Mouse (Mus musculus) heart, embryonic 12.5 days (tissue): Measurements from ENCODE around the gene Nle1. TPM values are rescaled to one million over a fixed set of nuclear protein-coding genes. Genes with fewer than 3 reads are reported as not detected.
A peak's percentile ranks its signal among the peaks of the same experiment; 100 is the strongest.

Experiments
- ATAC-seq: fragments of 200-750 bp; cut with Nextera tagmentation; 2 replicates; pipeline ENCODE4 v1.8.0; 2017; ENCODE audit warnings: moderate TSS enrichment, moderate library complexity; ENCODE audit not compliant: insufficient number of reproducible peaks, low FRiP score
- H3K27ac ChIP-seq: fragments of 300-500 bp; sonication (generic); 2 replicates; pipeline ENCODE4 v1.5.1; 2016; ENCODE audit warnings: mild to moderate bottlenecking, moderate library complexity; ENCODE audit not compliant: poor library complexity, severe bottlenecking
- H3K27me3 ChIP-seq: fragments of 300-500 bp; sonication (generic); replicated peaks from 2 replicates; pipeline ENCODE4 v1.6.1; 2016; ENCODE audit warnings: mild to moderate bottlenecking, moderate library complexity
- H3K36me3 ChIP-seq: fragments of 300-500 bp; sonication (generic); 2 replicates; pipeline ENCODE4 v1.6.1; 2016; ENCODE audit warnings: mild to moderate bottlenecking, moderate library complexity
- H3K4me1 ChIP-seq: fragments of 300-500 bp; sonication (generic); replicated peaks from 2 replicates; pipeline ENCODE4 v1.6.1; 2016; ENCODE audit warnings: mild to moderate bottlenecking
- H3K4me2 ChIP-seq: fragments of 300-500 bp; sonication (generic); 2 replicates; pipeline ENCODE4 v1.6.1; 2016; ENCODE audit warnings: mild to moderate bottlenecking, moderate library complexity
- H3K4me3 ChIP-seq: fragments of 300-500 bp; sonication (generic); 2 replicates; pipeline ENCODE4 v1.5.1; 2016; ENCODE audit warnings: mild to moderate bottlenecking
- H3K9ac ChIP-seq: fragments of 300-500 bp; sonication (generic); 2 replicates; pipeline ENCODE4 v1.6.1; 2016; ENCODE audit warnings: mild to moderate bottlenecking, moderate library complexity
- H3K9me3 ChIP-seq: fragments of 300-500 bp; sonication (generic); replicated peaks from 2 replicates; pipeline ENCODE4 v1.6.1; 2016; ENCODE audit warnings: mild to moderate bottlenecking, moderate library complexity
- WGBS: fragments of 180-500 bp; shearing (Covaris S2); methylation state at CpG from one replicate; pipeline ENCODE4 v1.1.7; 2016; 5-methylcytosine and 5-hydroxymethylcytosine counted together
- polyA plus RNA-seq: library from polyadenylated mRNA; unstranded; fragments of >200 nt; fragmentation: Nextera tagmentation; extraction: Ambion mirVana; gene quantifications from 2 replicates; pipeline ENCODE4 v1.2.1, GENCODE M21; 2016

Gene Nle1
- 20.0 and 22.0 TPM in 2 replicates for polyA plus RNA-seq

DNA sequence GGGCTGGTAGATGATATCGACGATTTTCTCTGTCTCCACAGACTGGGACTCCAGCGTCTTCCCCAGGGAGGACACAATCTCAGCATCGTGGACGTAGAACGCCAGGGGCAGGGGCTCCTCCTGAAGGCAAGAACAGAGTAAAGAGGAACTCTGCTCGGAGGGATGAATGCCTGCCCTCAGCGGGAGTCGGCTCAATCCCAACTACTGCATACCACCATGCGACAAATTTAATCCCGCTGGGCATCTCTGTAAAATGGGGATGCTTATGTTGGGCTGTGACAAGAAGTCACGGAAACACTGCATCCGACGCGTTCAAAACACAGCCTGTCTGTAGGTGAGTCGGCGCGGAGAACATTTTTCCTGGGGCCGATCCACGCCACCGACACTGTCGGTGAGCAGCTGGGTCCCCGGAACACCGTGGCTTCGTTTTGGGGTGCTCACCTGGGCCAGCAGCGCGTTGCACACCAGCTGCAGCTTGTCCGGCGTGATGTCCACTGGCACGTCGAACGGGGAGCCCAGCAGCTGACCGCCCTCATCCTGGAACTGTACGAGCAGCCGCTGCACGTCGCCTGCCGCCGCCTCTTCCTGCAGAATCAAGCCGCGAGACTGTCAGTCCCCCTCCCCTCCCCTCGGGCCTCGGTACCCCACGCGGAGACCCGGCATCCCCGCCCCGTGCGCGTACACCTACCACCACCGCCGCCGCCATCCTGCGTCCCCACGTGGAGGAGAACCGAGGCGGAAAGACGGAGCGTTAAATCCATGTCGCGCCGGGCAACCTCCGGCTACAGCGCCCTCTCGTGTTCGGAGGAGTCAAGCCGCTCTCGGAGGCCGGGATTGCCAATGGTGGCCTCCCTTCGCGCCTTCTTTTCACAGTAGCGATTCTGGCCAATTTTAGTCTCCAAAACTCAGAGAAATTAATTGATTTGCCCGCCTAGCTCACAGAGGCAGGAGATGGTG, at the start of gene Nle1:
Gene Nle1 (minus strand): TSS at position 761 of the 957 bp plus-strand sequence.
- peak within 1 kb of the TSS; percentile 81 for H3K4me2 ChIP-seq
- no peaks in the 10 kb centered on the region for H3K27me3 ChIP-seq
- no peak within 1 kb of the TSS for H3K27ac ChIP-seq
- H3K4me1 ChIP-seq: peaks cover 37% of the 10 kb centered on the region
- 1% methylated on average over 73 of the region's 73 CpGs for WGBS
- no peaks in the 10 kb centered on the region for H3K9me3 ChIP-seq
- peak within 1 kb of the TSS; percentile 90 for H3K9ac ChIP-seq
- ATAC-seq: peak; percentile 36; the same call in 1 of the 2 replicates
- H3K36me3 ChIP-seq: peaks cover 38% of the 10 kb centered on the region
- peak within 1 kb of the TSS; percentile 90 for H3K4me3 ChIP-seq

DNA sequence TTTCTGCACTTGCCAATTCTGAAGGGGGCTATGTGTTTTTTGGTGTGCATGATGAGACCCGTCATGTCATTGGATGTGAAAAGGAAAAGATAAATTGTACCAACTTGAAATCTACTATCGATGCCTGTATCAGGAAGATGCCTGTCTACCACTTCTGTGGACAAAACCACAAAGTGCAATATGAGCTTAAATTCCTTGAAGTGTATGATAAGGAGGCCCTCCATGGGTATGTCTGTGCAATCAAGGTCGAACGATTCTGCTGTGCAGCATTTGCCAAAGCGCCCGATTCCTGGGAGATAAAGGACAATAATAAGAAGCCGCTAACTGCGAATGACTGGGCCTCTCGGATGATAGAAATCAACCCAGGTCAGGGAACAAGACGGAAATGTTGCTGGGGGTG, 48.7 kb upstream of the Nle1 start:
- Histone ChIP-seq H3K9ac (no peak overlapping the region), H3K27me3 (peaks cover 18% of the 10 kb centered on the region; the same call in 1 of the 2 replicates), H3K36me3 (no peaks in the 10 kb centered on the region), H3K4me1 (peaks cover 6% of the 10 kb centered on the region), H3K27ac (no peak overlapping the region), H3K9me3 (no peaks in the 10 kb centered on the region), H3K4me3 (no peak overlapping the region), H3K4me2 (no peak overlapping the region)
- 57% methylated on average over 10 of the region's 10 CpGs for WGBS
- no peak for ATAC-seq

DNA sequence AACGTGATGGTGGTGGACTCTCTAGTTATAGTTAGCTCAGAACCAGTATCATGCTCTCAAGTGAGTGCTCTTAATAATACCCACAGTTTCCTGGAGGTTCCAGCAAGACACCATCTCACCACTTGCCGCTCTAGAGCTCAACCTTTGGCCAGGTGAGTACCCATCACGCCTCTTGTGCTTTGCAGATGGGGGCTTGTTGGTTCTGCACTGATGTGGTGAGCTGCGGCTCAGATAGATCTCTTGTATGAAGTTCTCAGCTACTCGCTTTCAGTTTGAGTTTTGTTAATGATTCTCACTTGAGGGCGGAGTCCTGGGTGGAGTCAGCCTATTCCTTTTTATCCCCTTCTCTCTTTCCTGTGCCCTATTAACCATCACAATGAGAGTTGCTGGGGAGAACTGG, 46.4 kb upstream of the Nle1 start:
- WGBS: 79% methylated on average over 6 of the region's 6 CpGs
- H3K4me2 ChIP-seq: no peak overlapping the region
- ATAC-seq: no peak

DNA sequence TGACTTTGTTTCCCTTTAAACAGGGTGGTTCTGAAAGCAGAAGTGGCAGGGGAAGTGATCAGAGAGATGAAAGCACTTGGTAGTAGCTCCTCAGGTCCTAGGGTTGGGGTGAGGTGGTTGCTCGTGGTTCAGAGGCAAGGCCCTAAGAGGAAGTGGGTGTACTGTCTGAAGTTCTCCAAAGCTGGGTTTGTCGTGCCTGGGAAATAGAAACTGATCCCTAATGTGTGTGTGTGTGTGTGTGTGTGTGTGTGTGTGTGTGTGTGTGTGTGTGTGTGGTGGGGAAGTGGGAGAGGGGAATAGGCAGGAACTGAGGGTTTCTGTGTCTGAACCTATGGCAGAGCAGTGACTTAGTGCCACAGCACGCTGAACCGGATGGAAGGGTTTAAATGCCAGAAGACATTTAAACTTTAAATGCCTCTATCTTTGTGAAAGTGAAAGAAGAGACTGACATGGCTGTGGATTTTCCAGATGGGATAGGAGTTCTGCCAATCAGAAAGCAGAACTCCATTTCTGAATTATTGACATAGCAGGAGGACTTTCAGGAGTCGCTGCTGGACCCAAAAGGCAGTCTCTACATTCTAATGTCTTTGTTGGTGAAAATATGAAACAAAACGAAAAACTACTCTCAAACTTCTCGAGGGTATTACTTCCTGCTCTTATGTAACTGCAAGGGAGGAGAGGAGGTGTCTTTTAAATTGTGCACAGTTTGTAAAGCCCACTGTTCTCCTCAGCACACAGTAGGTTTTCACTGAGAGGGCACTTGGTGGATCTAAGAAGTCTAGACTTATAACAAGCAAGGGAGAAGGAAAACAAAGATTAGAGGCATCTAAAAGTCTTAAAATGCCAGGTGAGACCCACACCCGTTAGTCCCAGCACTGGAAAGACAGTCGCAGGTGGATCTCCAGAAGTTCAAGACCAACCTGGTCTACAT, 44.7 kb upstream of the Nle1 start:
- Histone ChIP-seq H3K27ac (no peak overlapping the region), H3K4me3 (peak overlapping the region; percentile 42), H3K36me3 (no peaks in the 10 kb centered on the region), H3K27me3 (peaks cover 19% of the 10 kb centered on the region; the same call in 1 of the 2 replicates), H3K4me1 (peaks cover 16% of the 10 kb centered on the region), H3K9me3 (no peaks in the 10 kb centered on the region), H3K9ac (no peak overlapping the region), H3K4me2 (peak overlapping the region; percentile 69)
- ATAC-seq: no peak
- 54% methylated on average over 9 of the region's 9 CpGs for WGBS

More for the DNA sequence above, 46.4 kb upstream of the Nle1 start:
- Histone ChIP-seq H3K4me1 (peaks cover 16% of the 10 kb centered on the region), H3K9me3 (no peaks in the 10 kb centered on the region), H3K36me3 (no peaks in the 10 kb centered on the region), H3K9ac (no peak overlapping the region), H3K27ac (no peak overlapping the region), H3K4me3 (no peak overlapping the region), H3K27me3 (peaks cover 19% of the 10 kb centered on the region; the same call in 1 of the 2 replicates)

DNA sequence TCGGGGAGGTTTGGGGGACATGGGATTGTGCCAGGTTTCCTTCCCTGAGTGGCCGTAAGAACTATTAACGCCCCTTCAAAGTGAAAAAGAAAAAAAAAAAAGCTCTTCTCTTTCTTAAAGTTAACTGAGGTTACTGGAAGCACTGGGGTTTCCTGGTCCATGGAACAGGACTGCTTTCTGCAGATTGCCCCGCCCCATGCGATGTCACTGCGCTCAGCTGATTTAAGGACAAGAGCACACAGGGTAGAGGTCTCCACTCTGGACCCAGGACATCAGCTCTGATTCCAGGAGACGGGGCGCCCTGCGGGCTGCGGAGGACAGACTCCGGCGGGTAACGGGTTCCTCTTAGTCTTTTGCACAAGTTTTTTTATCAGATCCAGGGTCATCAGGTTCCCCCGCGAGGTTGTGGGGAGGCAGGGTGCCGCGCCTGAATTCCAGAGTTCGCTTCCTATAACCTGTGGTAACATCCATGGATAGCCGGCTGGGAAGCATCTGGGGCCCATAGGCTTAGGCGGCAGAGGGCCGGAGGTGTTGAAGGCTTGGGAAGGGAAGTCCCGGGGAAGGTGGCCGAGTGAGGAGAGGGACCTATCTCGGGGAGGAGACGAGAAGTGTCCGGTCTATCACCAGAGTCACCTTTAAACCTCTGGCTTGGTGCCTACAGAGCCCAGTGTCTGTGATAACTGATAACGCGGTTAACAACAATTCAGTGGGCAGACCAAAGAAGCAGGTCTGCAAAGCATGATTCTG, 43.8 kb upstream of the Nle1 start:
- Histone ChIP-seq H3K9ac (peak overlapping the region; percentile 32), H3K36me3 (no peaks in the 10 kb centered on the region), H3K9me3 (no peaks in the 10 kb centered on the region), H3K4me3 (peak overlapping the region; percentile 42), H3K27ac (0 out of 2 replicates have a peak overlapping the region, but pooled peaks have one; percentile 11), H3K4me2 (peak overlapping the region; percentile 69), H3K4me1 (peaks cover 16% of the 10 kb centered on the region), H3K27me3 (peaks cover 19% of the 10 kb centered on the region; the same call in 1 of the 2 replicates)
- 0 out of 2 replicates have a peak, but pooled peaks have one; percentile 73 for ATAC-seq
- 3% methylated on average over 28 of the region's 28 CpGs for WGBS

DNA sequence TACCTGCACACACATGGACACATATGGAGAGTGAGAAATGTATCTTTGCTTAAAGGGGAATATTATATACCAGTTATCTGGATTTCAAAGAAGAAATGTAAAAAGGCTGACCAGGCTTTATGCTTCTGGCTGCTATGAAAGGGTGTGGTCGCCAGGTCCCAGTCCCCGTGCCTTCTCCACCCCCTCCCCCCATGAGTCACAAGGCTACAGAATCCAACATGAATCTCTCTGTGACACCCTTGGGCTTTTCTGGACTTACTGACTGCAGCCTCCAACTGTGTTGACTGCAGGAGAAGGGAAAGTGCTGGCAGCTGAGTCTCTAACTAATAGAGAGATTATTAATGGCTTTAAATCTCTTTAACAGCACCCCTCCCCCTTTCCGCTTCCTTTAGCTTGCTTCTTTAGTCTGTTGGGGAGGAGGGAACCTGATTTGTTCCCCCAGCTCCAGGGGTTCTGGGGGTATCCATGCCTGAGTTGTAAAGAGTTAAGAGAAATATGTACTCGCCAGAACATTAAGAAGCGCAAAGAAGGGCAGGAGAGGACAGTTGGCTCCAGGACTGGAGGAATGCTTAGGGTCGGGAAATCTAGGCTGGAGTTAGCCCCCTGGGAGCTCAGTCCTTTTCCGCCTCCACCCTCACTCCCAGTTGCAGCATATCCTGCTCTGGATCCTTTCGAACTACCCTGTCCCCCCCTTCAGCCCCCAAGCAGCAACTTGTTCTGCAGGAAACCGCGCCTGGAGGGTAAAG, 42.7 kb upstream of the Nle1 start, which contains the start of gene Slfn5:
Gene Slfn5 (plus strand): TSS at position 614 of the 746 bp plus-strand sequence.
- ATAC-seq: peak; percentile 33; the same call in 1 of the 2 replicates
- WGBS: 11% methylated on average over 10 of the region's 10 CpGs
- Histone ChIP-seq H3K27ac (peak within 1 kb of the TSS; percentile 24; the same call in 1 of the 2 replicates), H3K9me3 (no peaks in the 10 kb centered on the region), H3K9ac (peak within 1 kb of the TSS; percentile 32), H3K4me2 (peak within 1 kb of the TSS; percentile 69), H3K27me3 (peaks cover 19% of the 10 kb centered on the region; the same call in 1 of the 2 replicates), H3K4me3 (peak within 1 kb of the TSS; percentile 42), H3K36me3 (no peaks in the 10 kb centered on the region), H3K4me1 (peaks cover 16% of the 10 kb centered on the region)

DNA sequence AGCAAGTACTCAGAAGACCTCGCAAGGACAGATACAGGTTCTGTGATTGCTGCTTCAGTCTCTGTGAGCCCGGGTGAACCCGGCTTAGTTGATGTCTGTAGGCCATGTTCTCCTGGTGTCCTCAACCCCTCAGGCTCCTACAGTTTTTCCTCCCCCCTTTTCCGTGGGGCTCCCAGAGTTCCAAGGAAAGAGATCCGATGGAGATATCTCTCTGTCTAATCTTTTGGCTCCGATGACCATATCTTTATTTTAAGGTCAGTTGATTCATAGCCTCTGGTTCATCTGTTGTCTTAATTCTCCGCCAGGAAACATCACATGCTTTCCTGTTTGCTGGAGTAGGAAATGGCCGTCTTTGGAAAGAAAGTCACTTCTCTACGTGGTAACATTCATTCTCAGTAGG, 40.8 kb upstream of the Nle1 start:
- Histone ChIP-seq H3K36me3 (0 out of 2 replicates have a peak, but pooled peaks cover 2% of the 10 kb centered on the region), H3K4me2 (no peak overlapping the region), H3K4me3 (no peak overlapping the region), H3K9me3 (no peaks in the 10 kb centered on the region), H3K4me1 (peaks cover 28% of the 10 kb centered on the region), H3K9ac (no peak overlapping the region), H3K27ac (no peak overlapping the region), H3K27me3 (peaks cover 18% of the 10 kb centered on the region; the same call in 1 of the 2 replicates)
- ATAC-seq: no peak
- WGBS: 68% methylated on average over 9 of the region's 9 CpGs

DNA sequence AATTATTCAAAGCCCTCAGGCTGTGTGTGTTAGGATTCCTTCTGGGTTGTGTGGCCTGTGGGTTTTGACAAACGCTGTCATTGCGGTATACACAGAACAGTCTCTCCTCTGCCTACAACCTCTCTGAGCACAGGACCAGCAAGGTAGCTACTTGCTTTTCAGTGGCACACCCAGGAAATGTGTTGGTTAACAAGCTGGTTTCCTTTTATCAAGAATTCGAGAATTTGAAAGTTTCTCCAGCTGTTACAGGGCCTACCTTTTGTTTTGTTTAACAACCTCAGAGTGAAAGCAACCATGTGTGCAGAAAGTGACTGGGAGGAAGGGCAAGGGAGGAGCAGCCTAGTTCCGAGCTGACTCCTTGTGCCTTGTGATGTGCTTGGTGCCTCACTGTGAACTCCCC, 39.2 kb upstream of the Nle1 start:
- H3K27ac ChIP-seq: no peak overlapping the region

DNA sequence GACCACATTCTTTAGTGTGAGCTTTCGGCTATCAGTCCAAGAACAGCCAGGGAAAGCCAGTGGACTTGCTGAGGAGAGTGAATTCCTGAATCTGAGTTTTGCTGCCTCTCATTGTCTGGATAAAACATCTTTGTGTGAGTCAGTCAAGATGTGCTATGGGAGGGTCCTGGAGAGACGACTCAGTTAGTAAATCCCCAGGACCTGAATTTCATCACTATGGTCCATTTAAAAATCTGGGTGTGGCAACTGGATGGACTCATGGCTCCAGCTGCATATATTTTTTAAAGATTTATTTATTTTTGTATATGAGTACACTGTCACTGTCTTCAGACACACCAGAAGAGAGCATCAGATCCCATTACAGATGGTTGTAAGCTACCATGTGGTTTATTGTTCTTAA, 37.4 kb upstream of the Nle1 start:
- no peaks in the 10 kb centered on the region for H3K27me3 ChIP-seq
- H3K4me1 ChIP-seq: peaks cover 13% of the 10 kb centered on the region
- ATAC-seq: no peak
- peaks cover 30% of the 10 kb centered on the region for H3K36me3 ChIP-seq
- H3K4me3 ChIP-seq: no peak overlapping the region
- no peak overlapping the region for H3K4me2 ChIP-seq
- no peaks in the 10 kb centered on the region for H3K9me3 ChIP-seq
- WGBS: 16% methylated on average over 2 of the region's 2 CpGs
- no peak overlapping the region for H3K9ac ChIP-seq
- H3K27ac ChIP-seq: no peak overlapping the region

More for the DNA sequence above, 39.2 kb upstream of the Nle1 start:
- Histone ChIP-seq H3K27me3 (0 out of 2 replicates have a peak, but pooled peaks cover 6% of the 10 kb centered on the region), H3K9ac (no peak overlapping the region), H3K4me2 (no peak overlapping the region), H3K9me3 (no peaks in the 10 kb centered on the region), H3K4me1 (peaks cover 27% of the 10 kb centered on the region), H3K4me3 (no peak overlapping the region), H3K36me3 (peaks cover 14% of the 10 kb centered on the region)
- WGBS: 59% methylated on average over 4 of the region's 4 CpGs
- ATAC-seq: no peak
